Mouse (Mus musculus) G1E (cell line): ENCODE data around the gene Paip2b.

Source experiments
- CTCF ChIP-seq: IDR thresholded peaks from 2 replicates; pipeline ENCODE4 v1.5.1; 2012; ENCODE audit warnings: low read depth, low read length, inconsistent platforms, mixed read lengths
- GATA1 ChIP-seq: IDR thresholded peaks from 2 replicates; pipeline ENCODE4 v1.6.1; 2012; ENCODE audit warnings: borderline replicate concordance, low read length, inconsistent platforms, mixed read lengths
- POLR2AphosphoS5 ChIP-seq: IDR thresholded peaks from 2 replicates; pipeline ENCODE4 v1.6.1; 2012; ENCODE audit warnings: low read depth, low read length, inconsistent platforms; ENCODE audit not compliant: insufficient replicate concordance
- TAL1 ChIP-seq: conservative IDR thresholded peaks from 2 replicates; pipeline ENCODE4 v1.6.1; 2012; ENCODE audit warnings: low read depth, low read length, inconsistent platforms, mixed read lengths

DNA sequence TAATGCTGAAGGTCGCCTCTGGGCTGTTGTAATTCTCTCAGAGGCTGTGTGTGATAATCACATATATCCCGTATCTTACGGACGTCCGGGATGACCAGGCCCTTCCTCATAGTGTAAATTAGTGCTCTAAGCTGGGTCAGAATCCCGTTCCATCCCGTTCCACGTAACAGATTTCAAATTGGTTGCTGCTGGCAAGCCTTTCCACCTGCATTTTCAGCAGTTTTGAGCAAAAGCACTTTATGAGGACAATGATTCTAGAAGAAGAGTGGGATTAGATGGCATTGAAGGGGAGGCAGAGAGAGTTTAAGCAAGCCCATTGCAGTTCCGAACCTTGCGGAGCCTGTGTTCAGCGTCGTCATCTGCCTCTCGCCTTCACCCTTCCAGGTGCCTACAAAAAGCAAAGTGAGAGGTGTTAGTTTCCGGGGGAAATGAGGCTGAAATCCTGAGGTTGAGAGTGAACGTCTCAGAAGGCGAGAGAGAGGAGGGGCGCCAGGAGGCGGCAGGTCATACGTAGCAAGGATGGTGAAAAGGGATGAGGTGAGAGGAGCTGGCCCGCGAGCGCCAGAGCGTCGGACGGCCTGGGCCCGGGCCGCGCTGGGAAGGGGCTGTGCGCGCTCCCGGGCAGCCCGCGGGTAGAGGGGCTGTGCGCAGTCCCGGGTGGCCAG, 468 bp downstream of the Paip2b start:
- TF ChIP-seq CTCF = no peak
- no peak for TF ChIP-seq GATA1
- TF ChIP-seq POLR2AphosphoS5 = no peak
- no peak for TF ChIP-seq TAL1
